Mouse (Mus musculus): ENCODE data around the gene Gm3558. TPM values are rescaled to one million over a fixed set of nuclear protein-coding genes. Genes with fewer than 3 reads are reported as not detected.
"Not testable (repeated sequence)": the region's sequence is repeated elsewhere in the genome, so short reads cannot be mapped to it uniquely, and the experiment has no call there.

Gene Gm3558
- 0.05 TPM in 1 of 2 replicates, not detected in the other for polyA plus RNA-seq (2015; fragmentation: Nextera tagmentation; extraction: Ambion mirVana)

- H3K27me3 ChIP-seq (ENCODE audit: control insufficient read depth, insufficient read depth, low read depth, low read length); H3K4me1 ChIP-seq (ENCODE audit: control insufficient read depth, low read depth, low read length); ATAC-seq (ENCODE audit: low read depth); H3K36me3 ChIP-seq (ENCODE audit: control insufficient read depth, insufficient read depth); H3K9me3 ChIP-seq (replicated peaks; ENCODE audit: control insufficient read depth, low read length); H3K27ac ChIP-seq (ENCODE audit: low read length); H3K4me2 ChIP-seq (ENCODE audit: low read depth, low read length); H3K9ac ChIP-seq (ENCODE audit: low read depth, low read length); H3K4me3 ChIP-seq (ENCODE audit: low read depth, low read length): not testable (repeated sequence)
- WGBS (ENCODE audit: insufficient replicate concordance): no CpG with 5 or more reads among the region's 34 CpGs
Measured at GRCm38 (mm10) chr14:7568382-7568781, at the start of gene Gm3558. Gm3558 (minus strand) TSS chr14:7568566.

GRCm38 (mm10) chr14:7595492-7595891 is 27.1 kb upstream of the Gm3558 start, which contains the start of gene Gm10338:
Gm10338 (minus strand) TSS chr14:7595592.
- not testable (repeated sequence) for H3K27me3 ChIP-seq (ENCODE audit: control insufficient read depth, insufficient read depth, low read depth, low read length); ATAC-seq (ENCODE audit: low read depth)

GRCm38 (mm10) chr14:7567890-7568289 is 476 bp downstream of the Gm3558 start:
- not testable (repeated sequence) for H3K4me3 ChIP-seq (ENCODE audit: low read depth, low read length); H3K4me2 ChIP-seq (ENCODE audit: low read depth, low read length); H3K27ac ChIP-seq (ENCODE audit: low read length); H3K36me3 ChIP-seq (ENCODE audit: control insufficient read depth, insufficient read depth); H3K4me1 ChIP-seq (ENCODE audit: control insufficient read depth, low read depth, low read length); H3K27me3 ChIP-seq (ENCODE audit: control insufficient read depth, insufficient read depth, low read depth, low read length); H3K9ac ChIP-seq (ENCODE audit: low read depth, low read length); H3K9me3 ChIP-seq (replicated peaks; ENCODE audit: control insufficient read depth, low read length); ATAC-seq (ENCODE audit: low read depth)
- 2% methylated on average over 18 of the region's 27 CpGs for WGBS (ENCODE audit: insufficient replicate concordance)

More at GRCm38 (mm10) chr14:7595492-7595891, 27.1 kb upstream of the Gm3558 start, which contains the start of gene Gm10338:
- H3K9ac ChIP-seq (ENCODE audit: low read depth, low read length); H3K27ac ChIP-seq (ENCODE audit: low read length); H3K4me3 ChIP-seq (ENCODE audit: low read depth, low read length); H3K9me3 ChIP-seq (replicated peaks; ENCODE audit: control insufficient read depth, low read length); H3K4me2 ChIP-seq (ENCODE audit: low read depth, low read length); H3K36me3 ChIP-seq (ENCODE audit: control insufficient read depth, insufficient read depth); H3K4me1 ChIP-seq (ENCODE audit: control insufficient read depth, low read depth, low read length): not testable (repeated sequence)
- no CpG with 5 or more reads among the region's 2 CpGs for WGBS (ENCODE audit: insufficient replicate concordance)

GRCm38 (mm10) chr14:7567266-7567665 is 1.1 kb downstream of the Gm3558 start:
- not testable (repeated sequence) for H3K27ac ChIP-seq (ENCODE audit: low read length); H3K9me3 ChIP-seq (replicated peaks; ENCODE audit: control insufficient read depth, low read length); H3K27me3 ChIP-seq (ENCODE audit: control insufficient read depth, insufficient read depth, low read depth, low read length); H3K4me3 ChIP-seq (ENCODE audit: low read depth, low read length); H3K36me3 ChIP-seq (ENCODE audit: control insufficient read depth, insufficient read depth); H3K4me2 ChIP-seq (ENCODE audit: low read depth, low read length); H3K4me1 ChIP-seq (ENCODE audit: control insufficient read depth, low read depth, low read length); H3K9ac ChIP-seq (ENCODE audit: low read depth, low read length); ATAC-seq (ENCODE audit: low read depth)
- 0% methylated on average over 5 of the region's 9 CpGs for WGBS (ENCODE audit: insufficient replicate concordance)

Other genes starting within 250 kb of the Gm3558 start
- not detected in 2 replicates for gene Gm5797, start 236.2 kb downstream of the Gm3558 start, polyA plus RNA-seq (2015; fragmentation: Nextera tagmentation; extraction: Ambion mirVana)
- not detected in 2 replicates for gene Gm8374, start 203.4 kb downstream of the Gm3558 start, polyA plus RNA-seq (2015; fragmentation: Nextera tagmentation; extraction: Ambion mirVana)
- 0.07 and 0.08 TPM in 2 replicates for gene Gm3755, start 117.6 kb downstream of the Gm3558 start, polyA plus RNA-seq (2015; fragmentation: Nextera tagmentation; extraction: Ambion mirVana)
- not detected in 2 replicates for gene Gm3752, start 84.8 kb downstream of the Gm3558 start, polyA plus RNA-seq (2015; fragmentation: Nextera tagmentation; extraction: Ambion mirVana)
- not detected in 2 replicates for gene Gm10338, start 27.0 kb upstream of the Gm3558 start, polyA plus RNA-seq (2015; fragmentation: Nextera tagmentation; extraction: Ambion mirVana)
- gene Gm10128, start 75.4 kb upstream of the Gm3558 start, polyA plus RNA-seq (2015; fragmentation: Nextera tagmentation; extraction: Ambion mirVana): not detected in 2 replicates
- not detected in 2 replicates for gene Gm26661, start 223.0 kb upstream of the Gm3558 start, polyA plus RNA-seq (2015; fragmentation: Nextera tagmentation; extraction: Ambion mirVana)
- 4.4 and 4.8 TPM in 2 replicates for gene Flnb, start 249.4 kb upstream of the Gm3558 start, polyA plus RNA-seq (2015; fragmentation: Nextera tagmentation; extraction: Ambion mirVana)

Measured in liver, embryonic 16.5 days (tissue).